Mouse (Mus musculus) embryonic facial prominence, embryonic 11.5 days (tissue): ENCODE results near the gene Rab4b. TPM values are rescaled to one million over a fixed set of nuclear protein-coding genes. Genes with fewer than 3 reads are reported as not detected.

ENCODE experiments used
- ATAC-seq: fragments of 200-750 bp; cut with Nextera tagmentation; replicated peaks from 2 replicates; pipeline ENCODE4 v1.8.0; 2017; ENCODE audit warnings: low read depth; ENCODE audit not compliant: insufficient number of reproducible peaks, low FRiP score, low TSS enrichment
- DNase-seq: peaks from one replicate; pipeline ENCODE4 v3.0.0-alpha.2; 2015; ENCODE audit warnings: low spot score
- H3K27ac ChIP-seq: fragments of 300-500 bp; sonication (generic); replicated peaks from 2 replicates; pipeline ENCODE4 v1.5.1; 2014; ENCODE audit warnings: mild to moderate bottlenecking, low read depth, low read length, control low read depth
- H3K27me3 ChIP-seq: fragments of 300-500 bp; sonication (generic); 2 replicates; pipeline ENCODE4 v1.6.1; 2014; ENCODE audit warnings: mild to moderate bottlenecking, low read length, moderate library complexity, mixed read lengths; ENCODE audit not compliant: control insufficient read depth, insufficient read depth
- H3K36me3 ChIP-seq: fragments of 300-500 bp; sonication (generic); replicated peaks from 2 replicates; pipeline ENCODE4 v1.6.1; 2014; ENCODE audit warnings: low read depth, mild to moderate bottlenecking, low read length, moderate library complexity, mixed read lengths; ENCODE audit not compliant: control insufficient read depth, insufficient read depth
- H3K4me1 ChIP-seq: fragments of 300-500 bp; sonication (generic); 2 replicates; pipeline ENCODE4 v1.6.1; 2014; ENCODE audit warnings: low read length, mixed read lengths; ENCODE audit not compliant: control insufficient read depth, insufficient read depth
- H3K4me2 ChIP-seq: fragments of 300-500 bp; sonication (generic); 2 replicates; pipeline ENCODE4 v1.6.1; 2014; ENCODE audit warnings: low read depth, mild to moderate bottlenecking, control low read depth, low read length, moderate library complexity
- H3K4me3 ChIP-seq: fragments of 300-500 bp; sonication (generic); 2 replicates; pipeline ENCODE4 v1.5.1; 2014; ENCODE audit warnings: low read depth, low read length, control low read depth
- H3K9ac ChIP-seq: fragments of 300-500 bp; sonication (generic); replicated peaks from 2 replicates; pipeline ENCODE4 v1.6.1; 2014; ENCODE audit warnings: mild to moderate bottlenecking, control low read depth, low read length
- H3K9me3 ChIP-seq: fragments of 300-500 bp; sonication (generic); replicated peaks from 2 replicates; pipeline ENCODE4 v1.6.1; 2016; ENCODE audit warnings: mild to moderate bottlenecking, low read length, inconsistent platforms, mixed read lengths; ENCODE audit not compliant: control insufficient read depth
- WGBS: fragments of 180-500 bp; shearing (Covaris S2); extraction: QIAGEN DNeasy Blood & Tissue Kit; methylation state at CpG from one replicate; pipeline ENCODE4 v1.1.7; 2014; 5-methylcytosine and 5-hydroxymethylcytosine counted together
- polyA plus RNA-seq: library from polyadenylated mRNA; unstranded; fragments of >200 nt; fragmentation: Nextera tagmentation; extraction: Ambion mirVana; gene quantifications from 2 replicates; pipeline ENCODE4 v1.2.1, GENCODE M21; 2014

Rab4b gene
- polyA plus RNA-seq, 1 experiment from 2014 or later, result 49.3 TPM

GRCm38 (mm10) chr7:27136410-27136996, 42.2 kb downstream of the Rab4b start:
- ATAC-seq, result no peak
- 70% methylated on average over 7 of the region's 8 CpGs for WGBS

DNA sequence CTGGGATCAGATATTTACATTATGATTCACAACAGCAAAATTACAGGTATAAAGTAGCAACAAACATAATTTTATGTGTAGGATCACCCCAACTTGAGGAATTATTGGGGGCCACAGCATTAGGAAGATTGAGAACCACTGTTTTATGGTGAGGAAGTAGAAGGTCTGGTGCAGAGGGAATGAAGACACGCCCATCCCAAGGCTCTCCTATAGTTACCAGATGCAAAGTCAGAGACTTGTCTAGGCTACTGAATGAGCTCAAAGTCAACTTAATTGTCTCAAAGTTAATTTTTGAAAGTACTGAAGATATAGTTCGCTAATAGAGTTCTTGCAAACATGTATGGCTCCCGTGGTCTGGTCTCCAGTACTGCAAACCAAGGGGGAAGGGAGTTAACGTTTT, 44.9 kb downstream of the Rab4b start:
- 80% methylated on average over 4 of the region's 4 CpGs for WGBS
- Histone ChIP-seq H3K36me3 (no peaks in the 10 kb centered on the region), H3K27ac (no peak overlapping the region), H3K9ac (no peak overlapping the region), H3K27me3 (no peaks in the 10 kb centered on the region), H3K9me3 (no peaks in the 10 kb centered on the region), H3K4me2 (no peak overlapping the region), H3K4me3 (no peak overlapping the region), H3K4me1 (no peaks in the 10 kb centered on the region)
- no peak for ATAC-seq
- no peak for DNase-seq

More at GRCm38 (mm10) chr7:27136410-27136996, 42.2 kb downstream of the Rab4b start:
- Histone ChIP-seq H3K4me3 (no peak overlapping the region), H3K4me1 (no peaks in the 10 kb centered on the region), H3K36me3 (no peaks in the 10 kb centered on the region), H3K4me2 (no peak overlapping the region), H3K9me3 (no peaks in the 10 kb centered on the region; the same call in 1 of the 2 replicates), H3K27ac (no peak overlapping the region), H3K9ac (no peak overlapping the region), H3K27me3 (no peaks in the 10 kb centered on the region)
- DNase-seq, result no peak

DNA sequence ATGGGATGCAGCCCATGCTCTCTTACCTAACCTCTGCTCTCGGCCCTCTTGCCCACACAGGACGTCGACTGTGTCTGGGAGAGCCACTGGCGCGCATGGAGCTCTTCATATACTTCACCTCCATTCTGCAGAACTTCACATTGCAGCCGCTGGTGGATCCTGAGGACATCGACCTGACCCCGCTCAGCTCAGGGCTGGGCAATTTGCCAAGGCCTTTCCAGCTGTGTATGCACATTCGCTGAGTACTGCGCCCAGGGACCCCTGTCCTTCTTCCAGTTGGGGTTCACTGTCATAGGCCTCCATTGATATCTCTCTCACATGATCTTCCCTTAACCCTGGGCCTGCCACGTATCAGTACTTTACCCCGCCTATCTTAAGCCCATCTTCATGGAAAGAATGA, 45.5 kb downstream of the Rab4b start:
- Histone ChIP-seq H3K4me1 (no peaks in the 10 kb centered on the region), H3K4me2 (no peak overlapping the region), H3K27me3 (no peaks in the 10 kb centered on the region), H3K4me3 (no peak overlapping the region), H3K9me3 (no peaks in the 10 kb centered on the region), H3K27ac (no peak overlapping the region), H3K9ac (no peak overlapping the region), H3K36me3 (no peaks in the 10 kb centered on the region)
- ATAC-seq, result no peak
- 74% methylated on average over 12 of the region's 12 CpGs for WGBS
- no peak for DNase-seq

GRCm38 (mm10) chr7:27132588-27132987, 46.1 kb downstream of the Rab4b start:
- Histone ChIP-seq H3K9me3 (no peaks in the 10 kb centered on the region), H3K36me3 (no peaks in the 10 kb centered on the region), H3K27me3 (no peaks in the 10 kb centered on the region), H3K4me1 (no peaks in the 10 kb centered on the region), H3K27ac (no peak overlapping the region), H3K9ac (no peak overlapping the region), H3K4me3 (no peak overlapping the region), H3K4me2 (no peak overlapping the region)
- WGBS, result 14% methylated on average over 10 of the region's 10 CpGs
- no peak for ATAC-seq
- peak; percentile 79 for DNase-seq

DNA sequence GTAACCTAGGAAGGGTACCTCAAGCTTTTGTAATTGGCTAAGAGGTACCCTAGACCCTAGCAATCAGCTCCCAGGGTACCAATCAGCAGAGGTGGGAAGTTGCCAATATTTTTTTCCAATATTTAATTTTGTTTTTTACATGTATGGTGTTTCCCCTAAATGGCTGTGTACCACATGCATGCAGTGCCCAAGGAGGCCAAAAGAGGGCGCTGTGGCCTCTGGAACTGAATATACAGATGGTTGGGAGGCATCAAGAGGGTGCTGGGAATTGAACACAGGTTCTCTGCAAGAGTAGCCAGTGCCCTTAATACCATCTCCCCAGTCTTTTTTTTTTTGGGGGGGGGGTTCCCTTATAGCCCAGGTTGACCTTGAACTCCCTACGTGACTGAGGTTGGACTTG, 47.3 kb downstream of the Rab4b start:
- Histone ChIP-seq H3K4me1 (no peaks in the 10 kb centered on the region), H3K4me2 (no peak overlapping the region), H3K4me3 (no peak overlapping the region), H3K9me3 (no peaks in the 10 kb centered on the region), H3K27me3 (no peaks in the 10 kb centered on the region), H3K27ac (no peak overlapping the region), H3K9ac (no peak overlapping the region), H3K36me3 (no peaks in the 10 kb centered on the region)
- ATAC-seq (no peak), DNase-seq (no peak)
- WGBS, result 62% methylated on average over 2 of the region's 2 CpGs

DNA sequence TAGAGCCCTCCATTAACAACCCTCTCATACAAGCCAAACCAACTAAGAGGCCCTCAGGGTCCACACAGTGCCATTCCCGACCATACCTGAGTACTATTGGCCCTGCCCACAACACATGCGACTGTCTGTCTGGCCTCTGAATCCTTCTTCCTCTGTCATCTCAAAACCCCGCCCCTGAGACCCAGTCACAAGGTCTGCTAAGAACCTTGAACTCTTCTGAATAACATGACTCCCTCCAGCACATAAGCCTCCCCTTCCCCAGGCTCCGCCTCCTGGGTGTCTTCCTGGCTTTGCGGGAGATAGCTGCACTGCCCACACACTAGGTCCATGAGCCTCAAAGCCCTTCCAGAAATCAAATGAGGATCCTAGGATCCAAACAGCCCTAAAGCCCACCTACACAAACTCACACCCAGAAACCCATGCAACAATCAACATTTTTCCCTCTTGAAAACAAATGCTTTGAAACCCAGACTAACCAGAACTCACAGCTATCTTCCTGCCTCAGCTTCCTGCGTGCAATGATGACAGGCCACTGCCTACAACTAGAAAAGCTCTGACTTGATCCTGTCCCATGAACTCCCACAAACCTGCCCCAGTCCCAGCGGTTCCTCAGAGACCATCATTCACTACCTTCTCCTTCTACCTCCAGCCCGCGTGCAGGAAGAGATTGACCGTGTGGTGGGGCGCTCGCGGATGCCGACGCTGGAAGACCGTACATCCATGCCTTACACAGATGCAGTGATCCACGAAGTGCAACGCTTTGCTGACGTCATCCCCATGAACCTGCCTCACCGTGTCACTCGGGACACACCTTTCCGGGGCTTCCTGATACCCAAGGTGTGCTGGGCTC, 48.0 kb downstream of the Rab4b start:
- no peak for DNase-seq
- Histone ChIP-seq H3K27me3 (no peaks in the 10 kb centered on the region), H3K9me3 (no peaks in the 10 kb centered on the region), H3K4me3 (no peak overlapping the region), H3K4me2 (no peak overlapping the region), H3K4me1 (no peaks in the 10 kb centered on the region), H3K36me3 (no peaks in the 10 kb centered on the region), H3K27ac (no peak overlapping the region), H3K9ac (no peak overlapping the region)
- ATAC-seq, result no peak
- WGBS, result 90% methylated on average over 22 of the region's 22 CpGs

DNA sequence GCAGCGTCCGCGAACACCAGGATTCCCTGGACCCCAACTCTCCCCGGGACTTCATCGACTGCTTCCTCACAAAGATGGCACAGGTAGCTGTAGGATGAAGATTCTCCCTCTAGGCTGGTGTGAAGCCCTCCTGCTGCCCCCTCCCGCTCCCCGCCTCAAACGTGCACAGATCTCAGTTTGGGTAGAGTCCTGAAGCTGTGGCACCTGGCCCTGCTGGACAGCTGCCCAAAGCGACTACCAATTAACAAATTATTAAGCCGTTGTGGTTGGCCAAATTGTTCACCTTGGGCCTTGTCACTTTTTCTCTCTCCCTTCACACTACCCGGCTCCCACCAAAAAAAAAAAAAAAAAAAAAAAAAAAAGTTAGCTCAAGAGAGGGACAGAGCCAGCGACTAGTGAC, 48.9 kb downstream of the Rab4b start:
- ATAC-seq, result no peak

DNA sequence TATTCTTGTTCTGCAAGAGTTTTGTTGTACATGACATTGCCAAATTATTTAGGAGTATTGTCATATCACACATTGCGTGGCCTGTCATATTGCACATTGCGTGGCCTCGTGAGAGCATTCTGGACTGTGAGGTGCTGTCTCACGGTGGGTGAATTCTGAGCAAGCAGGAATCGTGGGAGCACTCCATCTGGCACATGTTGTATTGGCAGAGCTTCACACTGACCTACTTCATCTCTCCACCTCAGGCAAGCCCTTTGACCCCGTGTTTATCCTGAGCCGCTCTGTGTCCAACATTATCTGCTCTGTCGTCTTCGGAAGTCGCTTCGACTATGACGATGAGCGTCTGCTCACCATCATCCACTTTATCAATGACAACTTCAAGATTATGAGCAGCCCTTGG, 49.8 kb downstream of the Rab4b start:
- 88% methylated on average over 13 of the region's 13 CpGs for WGBS
- no peak for ATAC-seq

More for the DNA sequence above, 48.9 kb downstream of the Rab4b start:
- DNase-seq, result no peak
- no peaks in the 10 kb centered on the region for H3K36me3 ChIP-seq
- no peaks in the 10 kb centered on the region for H3K9me3 ChIP-seq
- no peak overlapping the region for H3K9ac ChIP-seq
- 92% methylated on average over 12 of the region's 12 CpGs for WGBS
- no peaks in the 10 kb centered on the region for H3K4me1 ChIP-seq
- no peak overlapping the region for H3K27ac ChIP-seq
- H3K4me3 ChIP-seq, result no peak overlapping the region
- H3K27me3 ChIP-seq, result no peaks in the 10 kb centered on the region
- H3K4me2 ChIP-seq, result no peak overlapping the region

More for the DNA sequence above, 49.8 kb downstream of the Rab4b start:
- H3K4me2 ChIP-seq, result no peak overlapping the region
- H3K4me3 ChIP-seq, result no peak overlapping the region
- no peaks in the 10 kb centered on the region for H3K4me1 ChIP-seq
- H3K9ac ChIP-seq, result no peak overlapping the region
- H3K36me3 ChIP-seq, result no peaks in the 10 kb centered on the region
- no peaks in the 10 kb centered on the region for H3K27me3 ChIP-seq
- DNase-seq, result no peak
- no peaks in the 10 kb centered on the region for H3K9me3 ChIP-seq
- H3K27ac ChIP-seq, result no peak overlapping the region
